ENCODE assay signal across 9 mouse cellular contexts in the genomic region with DNA sequence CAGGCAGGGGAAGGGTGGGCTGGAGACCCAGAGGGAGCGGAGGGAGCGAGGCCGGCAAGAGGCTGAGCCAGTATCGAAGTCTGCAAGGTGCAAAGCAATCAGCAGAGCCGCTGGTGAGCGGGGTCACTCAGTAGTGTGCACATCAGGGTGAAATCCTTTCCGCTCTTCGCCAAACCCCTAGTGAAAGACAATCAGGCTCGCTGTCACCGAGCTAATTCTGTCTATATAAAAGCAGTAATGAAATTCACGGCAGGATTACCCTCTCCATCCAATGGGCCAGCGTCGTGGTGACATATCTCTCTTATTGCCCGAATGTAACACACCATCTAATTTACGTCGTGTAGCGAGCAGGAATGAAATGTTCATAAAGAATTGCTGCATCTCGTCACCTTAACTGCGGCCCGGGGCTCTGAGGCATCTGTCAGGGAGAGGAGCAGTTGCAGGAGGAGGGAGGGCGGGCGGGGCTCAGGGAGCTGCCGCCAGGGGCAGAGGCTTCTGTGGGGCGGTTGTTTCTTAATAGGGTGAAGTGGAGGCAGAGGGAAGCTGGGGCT. TPM values are rescaled to one million over a fixed set of nuclear protein-coding genes. Genes with fewer than 3 reads are reported as not detected.
DNase-seq lines count a peak whose midpoint lies in the region; ATAC-seq and TF ChIP-seq lines count a peak whose summit lies in the region.
"Had no signal": no experiment of that assay in that cellular context is flagged by ENCODE, and none has a peak within 500 bp of the region (broad histone marks: within the 10 kb centered on the region; RNA-seq: fewer than 3 reads in every experiment).

No protein-coding gene starts in this region.

- WGBS in lung, embryonic 14.5 days = 12% methylated on average over 24 of the region's 24 CpGs
- 2% methylated on average over 24 of the region's 24 CpGs for WGBS in forebrain, embryonic 12.5 days
- WGBS in limb, embryonic 13.5 days = 10% methylated on average over 24 of the region's 24 CpGs
- WGBS in stomach, postnatal 0 days = 21% methylated on average over 24 of the region's 24 CpGs

- H3K27ac ChIP-seq in lung, embryonic 14.5 days (ENCODE audit: low read depth) = no peak overlapping the region
- peak overlapping the region; percentile 56 for H3K27ac ChIP-seq in forebrain, embryonic 12.5 days
- H3K27ac ChIP-seq in limb, embryonic 13.5 days = no peak overlapping the region
- H3K27ac ChIP-seq in stomach, postnatal 0 days (replicated peaks) = no peak overlapping the region

- no peak for ATAC-seq in lung, embryonic 14.5 days (ENCODE audit: insufficient read depth)
- 0 out of 2 replicates have a peak, but pooled peaks have one; percentile 30 for ATAC-seq in forebrain, embryonic 12.5 days (ENCODE audit: low FRiP score)
- no peak for ATAC-seq in limb, embryonic 13.5 days (ENCODE audit: low FRiP score, low read depth)
- ATAC-seq in stomach, postnatal 0 days (ENCODE audit: low FRiP score, low TSS enrichment) = no peak
- ATAC-seq in monocyte, adult 5-6 weeks (replicated peaks; ENCODE audit: insufficient number of reproducible peaks, low FRiP score, low TSS enrichment, poor library complexity, severe bottlenecking) = no peak

- H3K4me2 ChIP-seq in lung, embryonic 14.5 days = peak overlapping the region; percentile 20; the same call in 1 of the 2 replicates
- H3K4me2 ChIP-seq in forebrain, embryonic 12.5 days = peak overlapping the region; percentile 42
- peak overlapping the region; percentile 31 for H3K4me2 ChIP-seq in limb, embryonic 13.5 days (replicated peaks)
- H3K4me2 ChIP-seq in stomach, postnatal 0 days (replicated peaks; ENCODE audit: low read depth) = 0 out of 2 replicates have a peak overlapping the region, but pooled peaks have one; percentile 6

- no peak overlapping the region for H3K9ac ChIP-seq in lung, embryonic 14.5 days
- H3K9ac ChIP-seq in forebrain, embryonic 12.5 days = peak overlapping the region; percentile 40; the same call in 1 of the 2 replicates
- no peak overlapping the region for H3K9ac ChIP-seq in limb, embryonic 13.5 days
- no peak overlapping the region for H3K9ac ChIP-seq in stomach, postnatal 0 days (ENCODE audit: low read length)

- TF ChIP-seq CTCF in lung, embryonic 14.5 days (IDR thresholded peaks at IDR 0.05; ENCODE audit: low read depth) = no peak
- TF ChIP-seq CTCF in stomach, postnatal 0 days (IDR thresholded peaks at IDR 0.05; ENCODE audit: low read depth) = no peak

- no peaks in the 10 kb centered on the region for H3K4me1 ChIP-seq in lung, embryonic 14.5 days (ENCODE audit: insufficient read depth)
- H3K4me1 ChIP-seq in forebrain, embryonic 12.5 days = peaks cover 24% of the 10 kb centered on the region
- peaks cover 18% of the 10 kb centered on the region for H3K4me1 ChIP-seq in limb, embryonic 13.5 days
- no peaks in the 10 kb centered on the region; the same call in 1 of the 2 replicates for H3K4me1 ChIP-seq in stomach, postnatal 0 days (replicated peaks; ENCODE audit: control insufficient read depth, insufficient read depth)

- TF ChIP-seq EP300 in stomach, postnatal 0 days (optimal IDR thresholded peaks at IDR 0.05) = no peak

- no peaks in the 10 kb centered on the region for H3K9me3 ChIP-seq in lung, embryonic 14.5 days (ENCODE audit: low read depth, low read length)
- H3K9me3 ChIP-seq in forebrain, embryonic 12.5 days = no peaks in the 10 kb centered on the region
- H3K9me3 ChIP-seq in limb, embryonic 13.5 days = no peaks in the 10 kb centered on the region
- H3K9me3 ChIP-seq in stomach, postnatal 0 days (ENCODE audit: control insufficient read depth, low read length) = no peaks in the 10 kb centered on the region

- no peaks in the 10 kb centered on the region for H3K36me3 ChIP-seq in lung, embryonic 14.5 days (ENCODE audit: insufficient read depth)
- H3K36me3 ChIP-seq in forebrain, embryonic 12.5 days (replicated peaks) = no peaks in the 10 kb centered on the region
- no peaks in the 10 kb centered on the region for H3K36me3 ChIP-seq in limb, embryonic 13.5 days
- no peaks in the 10 kb centered on the region for H3K36me3 ChIP-seq in stomach, postnatal 0 days (ENCODE audit: control insufficient read depth, insufficient read depth, low read length)

- H3K4me3 ChIP-seq in lung, embryonic 14.5 days (ENCODE audit: low read depth, low read length) = no peak overlapping the region
- 0 out of 2 replicates have a peak overlapping the region, but pooled peaks have one; percentile 17 for H3K4me3 ChIP-seq in forebrain, embryonic 12.5 days (replicated peaks)
- H3K4me3 ChIP-seq in limb, embryonic 13.5 days = no peak overlapping the region
- H3K4me3 ChIP-seq in stomach, postnatal 0 days (ENCODE audit: low read depth, low read length) = no peak overlapping the region

- DNase-seq in lung, embryonic 14.5 days = no peak
- no peak for DNase-seq in lung, postnatal 36 days
- DNase-seq in stomach, postnatal 0 days (ENCODE audit: low spot score) = no peak
- no peak for DNase-seq in adrenal gland, adult 8-10 months
- DNase-seq: right cerebral cortex, postnatal 14 days; thymus, postnatal 25 days had no signal

- peaks cover 21% of the 10 kb centered on the region for H3K27me3 ChIP-seq in lung, embryonic 14.5 days (ENCODE audit: insufficient read depth, low read length)
- peaks cover 43% of the 10 kb centered on the region for H3K27me3 ChIP-seq in forebrain, embryonic 12.5 days
- peaks cover 37% of the 10 kb centered on the region for H3K27me3 ChIP-seq in limb, embryonic 13.5 days
- H3K27me3 ChIP-seq in stomach, postnatal 0 days (ENCODE audit: control insufficient read depth, insufficient read depth, low read length) = no peaks in the 10 kb centered on the region

RNA-seq across cellular contexts. Expression of a gene that starts 33.7 kb away (rescaled TPM):
- 40.2 and 43.5 TPM in 2 replicates for polyA plus RNA-seq in lung, embryonic 14.5 days (2014; fragmentation: Nextera tagmentation; extraction: Ambion mirVana)
- 55.7 and 59.0 TPM in 2 replicates for polyA plus RNA-seq in forebrain, embryonic 12.5 days (2016; fragmentation: Nextera tagmentation; extraction: Ambion mirVana)
- 55.0 and 55.3 TPM in 2 replicates for polyA plus RNA-seq in limb, embryonic 13.5 days (2015; fragmentation: Nextera tagmentation; extraction: Ambion mirVana)
- 15.0 and 15.5 TPM in 2 replicates for polyA plus RNA-seq in stomach, postnatal 0 days (2015; fragmentation: Nextera tagmentation; extraction: Ambion mirVana)
- 10 to 100 TPM; 48.2 to 67.7 (median 54.8) TPM for total RNA-seq in adrenal gland, adult 8-10 months (2022)
- 14.2 to 17.9 TPM (median 16.4 TPM) in 3 replicates for total RNA-seq in monocyte, adult 5-6 weeks (2017)
